Mouse (Mus musculus): ENCODE data around the gene Rbmx2.

DNA sequence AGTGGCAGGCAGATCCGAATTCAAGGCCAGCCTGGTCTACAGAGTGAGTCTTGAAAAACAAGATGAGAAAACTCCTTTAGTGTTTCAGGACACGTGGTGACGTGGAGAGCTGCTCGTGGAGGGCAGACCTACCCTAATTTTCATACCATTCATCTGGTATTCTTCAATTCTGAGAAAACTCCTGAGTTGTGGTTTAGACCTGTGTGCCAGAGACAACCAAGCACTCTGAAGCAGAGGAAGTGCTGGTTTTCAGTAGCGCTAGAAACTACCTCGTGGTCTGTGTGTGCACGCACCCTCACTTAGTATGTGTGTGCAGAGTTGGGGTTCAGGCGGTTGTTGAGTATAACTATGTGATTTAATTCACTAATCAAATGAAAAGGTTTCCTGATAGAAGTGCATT, 18.0 kb downstream of the Rbmx2 start:
- TF ChIP-seq GATA1 (IDR thresholded peaks at IDR 0.05; ENCODE audit: borderline replicate concordance, low read length) (no peak), FLI1 (IDR thresholded peaks at IDR 0.05; ENCODE audit: low read length) (no peak)
